Mouse (Mus musculus): ENCODE results near the gene Btbd8. TPM values are rescaled to one million over a fixed set of nuclear protein-coding genes. Genes with fewer than 3 reads are reported as not detected.

Gene Btbd8
- polyA plus RNA-seq (2014; fragmentation: Nextera tagmentation; extraction: Ambion mirVana): 3.8 and 4.9 TPM in 2 replicates

GRCm38 (mm10) chr5:107437464-107438281, at the start of gene Btbd8:
Btbd8 (plus strand) TSS chr5:107437997.
- peak; percentile 93 for ATAC-seq (ENCODE audit: insufficient number of reproducible peaks, insufficient read depth, low FRiP score, low read depth)
- H3K36me3 ChIP-seq (ENCODE audit: control insufficient read depth, insufficient read depth, low read length): no peaks in the 10 kb centered on the region
- peaks cover 2 to 7% of the 10 kb centered on the region in 2 experiments; a peak in 3 of 4 replicates for H3K4me1 ChIP-seq (ENCODE audit: control insufficient read depth in 2 of 2, insufficient read depth in 2 of 2, low read length in 2 of 2)
- peak within 1 kb of the TSS; percentile 89 for H3K9ac ChIP-seq (ENCODE audit: low read length)
- peak within 1 kb of the TSS; percentile 86 to 94 for H3K4me3 ChIP-seq (ENCODE audit: control insufficient read depth in 1 of 2, insufficient read depth in 1 of 2, low read depth in 1 of 2, low read length in 2 of 2)
- peaks cover 1% of the 10 kb centered on the region for H3K27me3 ChIP-seq (ENCODE audit: control insufficient read depth, insufficient read depth, low read length)
- peak within 1 kb of the TSS; percentile 69 to 77 for H3K27ac ChIP-seq (replicated peaks in 1 of 2; ENCODE audit: control insufficient read depth in 1 of 2, insufficient read depth in 1 of 2, low read depth in 2 of 2, low read length in 2 of 2)
- under 1% methylated on average over 51 of the region's 51 CpGs for WGBS
- peak within 1 kb of the TSS; percentile 70 for H3K4me2 ChIP-seq (ENCODE audit: low read length)
- H3K9me3 ChIP-seq (ENCODE audit: control insufficient read depth, low read length): no peaks in the 10 kb centered on the region

GRCm38 (mm10) chr5:107389373-107389772, 48.4 kb upstream of the Btbd8 start:
- no peaks in the 10 kb centered on the region for H3K9me3 ChIP-seq (ENCODE audit: control insufficient read depth, low read length)

GRCm38 (mm10) chr5:107394437-107394836, 43.4 kb upstream of the Btbd8 start:
- no peak overlapping the region for H3K27ac ChIP-seq (replicated peaks in 1 of 2; ENCODE audit: control insufficient read depth in 1 of 2, insufficient read depth in 1 of 2, low read depth in 2 of 2, low read length in 2 of 2)
- H3K27me3 ChIP-seq (ENCODE audit: control insufficient read depth, insufficient read depth, low read length): no peaks in the 10 kb centered on the region
- WGBS: 57% methylated on average over 2 of the region's 2 CpGs
- H3K4me2 ChIP-seq (ENCODE audit: low read length): no peak overlapping the region
- no peaks in the 10 kb centered on the region for H3K9me3 ChIP-seq (ENCODE audit: control insufficient read depth, low read length)
- H3K9ac ChIP-seq (ENCODE audit: low read length): no peak overlapping the region
- no peaks in the 10 kb centered on the region for H3K4me1 ChIP-seq (ENCODE audit: control insufficient read depth in 2 of 2, insufficient read depth in 2 of 2, low read length in 2 of 2)
- no peak overlapping the region for H3K4me3 ChIP-seq (ENCODE audit: control insufficient read depth in 1 of 2, insufficient read depth in 1 of 2, low read depth in 1 of 2, low read length in 2 of 2)
- ATAC-seq (ENCODE audit: insufficient number of reproducible peaks, insufficient read depth, low FRiP score, low read depth): no peak
- no peaks in the 10 kb centered on the region for H3K36me3 ChIP-seq (ENCODE audit: control insufficient read depth, insufficient read depth, low read length)

More at GRCm38 (mm10) chr5:107389373-107389772, 48.4 kb upstream of the Btbd8 start:
- H3K4me2 ChIP-seq (ENCODE audit: low read length): no peak overlapping the region
- 89% methylated on average over 2 of the region's 2 CpGs for WGBS
- no peak for ATAC-seq (ENCODE audit: insufficient number of reproducible peaks, insufficient read depth, low FRiP score, low read depth)
- H3K4me1 ChIP-seq (ENCODE audit: control insufficient read depth in 2 of 2, insufficient read depth in 2 of 2, low read length in 2 of 2): no peaks in the 10 kb centered on the region
- no peak overlapping the region for H3K4me3 ChIP-seq (ENCODE audit: control insufficient read depth in 1 of 2, insufficient read depth in 1 of 2, low read depth in 1 of 2, low read length in 2 of 2)
- no peaks in the 10 kb centered on the region for H3K36me3 ChIP-seq (ENCODE audit: control insufficient read depth, insufficient read depth, low read length)
- no peak overlapping the region for H3K9ac ChIP-seq (ENCODE audit: low read length)
- H3K27ac ChIP-seq (replicated peaks in 1 of 2; ENCODE audit: control insufficient read depth in 1 of 2, insufficient read depth in 1 of 2, low read depth in 2 of 2, low read length in 2 of 2): no peak overlapping the region
- no peaks in the 10 kb centered on the region for H3K27me3 ChIP-seq (ENCODE audit: control insufficient read depth, insufficient read depth, low read length)

- 16% methylated on average over 5 of the region's 5 CpGs for WGBS
Measured at GRCm38 (mm10) chr5:107402436-107402835, 35.4 kb upstream of the Btbd8 start, which contains the start of gene Ephx4. Ephx4 (plus strand) TSS chr5:107402736.

GRCm38 (mm10) chr5:107403011-107403946, 34.5 kb upstream of the Btbd8 start:
- Histone ChIP-seq H3K36me3 (ENCODE audit: control insufficient read depth, insufficient read depth, low read length) (no peaks in the 10 kb centered on the region), H3K27me3 (ENCODE audit: control insufficient read depth, insufficient read depth, low read length) (peaks cover 23% of the 10 kb centered on the region), H3K9me3 (ENCODE audit: control insufficient read depth, low read length) (no peaks in the 10 kb centered on the region), H3K4me3 (ENCODE audit: control insufficient read depth in 1 of 2, insufficient read depth in 1 of 2, low read depth in 1 of 2, low read length in 2 of 2) (peak overlapping the region; percentile 55 to 58), H3K9ac (ENCODE audit: low read length) (peak overlapping the region; percentile 69), H3K4me1 (ENCODE audit: control insufficient read depth in 2 of 2, insufficient read depth in 2 of 2, low read length in 2 of 2) (peaks cover 2 to 13% of the 10 kb centered on the region in 2 experiments; a peak in 1 of 4 replicates), H3K27ac (replicated peaks in 1 of 2; ENCODE audit: control insufficient read depth in 1 of 2, insufficient read depth in 1 of 2, low read depth in 2 of 2, low read length in 2 of 2) (no peak overlapping the region), H3K4me2 (ENCODE audit: low read length) (peak overlapping the region; percentile 100)
- WGBS: under 1% methylated on average over 80 of the region's 80 CpGs
- peak; percentile 50 for ATAC-seq (ENCODE audit: insufficient number of reproducible peaks, insufficient read depth, low FRiP score, low read depth)

More at GRCm38 (mm10) chr5:107402436-107402835, 35.4 kb upstream of the Btbd8 start, which contains the start of gene Ephx4:
- Histone ChIP-seq H3K27me3 (ENCODE audit: control insufficient read depth, insufficient read depth, low read length) (peaks cover 23% of the 10 kb centered on the region), H3K4me3 (ENCODE audit: control insufficient read depth in 1 of 2, insufficient read depth in 1 of 2, low read depth in 1 of 2, low read length in 2 of 2) (peak within 1 kb of the TSS; percentile 55 to 58), H3K9ac (ENCODE audit: low read length) (peak within 1 kb of the TSS; percentile 69), H3K9me3 (ENCODE audit: control insufficient read depth, low read length) (no peaks in the 10 kb centered on the region), H3K27ac (replicated peaks in 1 of 2; ENCODE audit: control insufficient read depth in 1 of 2, insufficient read depth in 1 of 2, low read depth in 2 of 2, low read length in 2 of 2) (no peak within 1 kb of the TSS), H3K36me3 (ENCODE audit: control insufficient read depth, insufficient read depth, low read length) (no peaks in the 10 kb centered on the region), H3K4me1 (ENCODE audit: control insufficient read depth in 2 of 2, insufficient read depth in 2 of 2, low read length in 2 of 2) (peaks cover 2 to 13% of the 10 kb centered on the region in 2 experiments; a peak in 1 of 4 replicates), H3K4me2 (ENCODE audit: low read length) (peak within 1 kb of the TSS; percentile 100)
- ATAC-seq (ENCODE audit: insufficient number of reproducible peaks, insufficient read depth, low FRiP score, low read depth): no peak

- WGBS: 23% methylated on average over 12 of the region's 12 CpGs
- H3K9me3 ChIP-seq (ENCODE audit: control insufficient read depth, low read length): no peaks in the 10 kb centered on the region
- peak overlapping the region; percentile 69 for H3K9ac ChIP-seq (ENCODE audit: low read length)
- H3K27ac ChIP-seq (replicated peaks in 1 of 2; ENCODE audit: control insufficient read depth in 1 of 2, insufficient read depth in 1 of 2, low read depth in 2 of 2, low read length in 2 of 2): no peak overlapping the region
- H3K4me1 ChIP-seq (ENCODE audit: control insufficient read depth in 2 of 2, insufficient read depth in 2 of 2, low read length in 2 of 2): peaks cover 2 to 13% of the 10 kb centered on the region in 2 experiments; a peak in 1 of 4 replicates
- H3K4me3 ChIP-seq (ENCODE audit: control insufficient read depth in 1 of 2, insufficient read depth in 1 of 2, low read depth in 1 of 2, low read length in 2 of 2): peak overlapping the region; percentile 55 to 58
- H3K36me3 ChIP-seq (ENCODE audit: control insufficient read depth, insufficient read depth, low read length): no peaks in the 10 kb centered on the region
- peaks cover 23% of the 10 kb centered on the region for H3K27me3 ChIP-seq (ENCODE audit: control insufficient read depth, insufficient read depth, low read length)
- ATAC-seq (ENCODE audit: insufficient number of reproducible peaks, insufficient read depth, low FRiP score, low read depth): no peak
- peak overlapping the region; percentile 100 for H3K4me2 ChIP-seq (ENCODE audit: low read length)
Measured at GRCm38 (mm10) chr5:107403947-107404684, 33.7 kb upstream of the Btbd8 start.

Measured in heart, embryonic 14.5 days (tissue).